Mouse (Mus musculus) testis, postnatal 10 days (tissue): ENCODE data around the gene Asic1.
"Not testable (repeated sequence)": the region's sequence is repeated elsewhere in the genome, so short reads cannot be mapped to it uniquely, and the experiment has no call there.

Experiments used
- DNase-seq: peaks from one replicate; pipeline ENCODE4 v3.0.0; 2021; ENCODE audit warnings: low spot score

Gene Asic1

DNA sequence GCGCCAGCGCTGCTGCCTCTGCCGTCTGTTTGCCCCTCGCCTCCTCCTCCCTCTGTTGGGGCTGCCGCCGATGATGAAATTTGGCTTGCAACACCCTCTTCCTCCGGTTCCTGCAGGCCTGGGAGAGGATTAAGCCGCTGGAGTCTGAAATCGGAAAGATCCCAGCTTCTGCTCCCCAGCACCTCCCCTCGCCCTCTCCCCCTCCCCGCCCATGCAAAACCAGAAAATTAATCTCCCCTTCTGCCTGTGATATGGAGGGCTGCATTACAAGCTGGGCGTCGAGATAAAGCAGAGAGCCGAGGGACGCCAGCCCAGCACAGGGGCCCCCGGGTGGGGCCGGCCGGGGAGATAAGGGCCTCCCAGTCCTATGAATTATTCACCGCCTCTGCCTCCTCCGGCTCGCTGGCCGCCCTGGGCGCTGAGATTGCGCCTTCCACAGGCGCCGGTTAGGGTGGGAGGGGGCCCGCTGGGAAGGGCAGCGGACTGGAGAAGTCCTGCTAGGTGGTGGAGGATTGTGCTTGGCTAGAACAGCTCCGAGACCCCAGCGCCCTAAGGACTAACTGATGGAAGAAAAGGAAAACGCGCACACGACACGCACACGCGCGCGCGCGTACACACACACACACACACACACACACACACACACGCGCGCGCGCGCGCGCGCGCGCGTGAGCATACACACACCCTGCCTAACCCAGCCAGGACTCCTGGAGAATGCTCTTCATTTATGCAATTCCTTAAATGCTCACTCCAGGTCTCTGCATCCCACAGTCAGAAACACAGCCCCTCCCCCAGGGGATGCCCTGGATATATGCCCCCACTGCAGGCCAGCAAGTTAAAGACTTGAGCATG, 5.3 kb upstream of the Asic1 start:
- DNase-seq = peak; percentile 51

DNA sequence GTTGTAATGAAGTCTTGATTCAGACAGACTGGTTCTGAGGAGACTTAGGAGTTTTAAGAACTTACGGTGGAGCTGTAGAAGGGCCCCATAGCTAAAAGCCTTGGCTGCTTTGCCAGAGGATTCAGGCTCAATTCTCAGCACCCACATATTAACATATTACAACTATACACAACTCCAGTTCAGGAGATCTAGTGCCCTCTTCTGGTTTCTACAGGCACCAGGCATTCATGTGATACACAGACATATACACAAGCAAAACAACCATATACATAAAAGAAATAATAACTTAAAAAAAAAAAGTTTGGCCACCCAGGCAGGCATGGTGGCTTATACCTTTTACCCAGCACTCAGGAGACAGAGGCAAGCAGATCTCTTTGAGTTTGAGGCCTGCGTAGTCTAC, 2.6 kb upstream of the Asic1 start:
- DNase-seq = no peak

DNA sequence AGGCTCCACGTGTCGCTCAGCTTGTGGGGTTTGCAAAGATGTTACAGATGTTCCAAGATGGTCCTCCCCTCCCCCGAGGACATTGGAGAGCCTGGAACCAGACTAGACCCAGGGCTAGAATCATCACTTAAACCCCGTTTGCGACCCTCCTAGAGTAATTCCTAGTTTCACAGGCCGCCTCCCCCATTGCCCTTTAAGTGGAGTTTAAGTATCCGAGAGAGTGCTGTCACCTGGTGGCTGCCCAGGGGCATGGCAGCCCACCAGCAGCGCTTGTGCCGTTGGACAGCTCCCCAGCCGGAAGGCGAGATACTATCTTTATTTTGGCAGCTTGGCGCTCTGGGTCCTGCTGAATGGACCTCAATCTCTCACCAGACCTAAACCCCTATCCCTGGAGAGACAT, 1.3 kb upstream of the Asic1 start:
- DNase-seq = peak; percentile 88

DNA sequence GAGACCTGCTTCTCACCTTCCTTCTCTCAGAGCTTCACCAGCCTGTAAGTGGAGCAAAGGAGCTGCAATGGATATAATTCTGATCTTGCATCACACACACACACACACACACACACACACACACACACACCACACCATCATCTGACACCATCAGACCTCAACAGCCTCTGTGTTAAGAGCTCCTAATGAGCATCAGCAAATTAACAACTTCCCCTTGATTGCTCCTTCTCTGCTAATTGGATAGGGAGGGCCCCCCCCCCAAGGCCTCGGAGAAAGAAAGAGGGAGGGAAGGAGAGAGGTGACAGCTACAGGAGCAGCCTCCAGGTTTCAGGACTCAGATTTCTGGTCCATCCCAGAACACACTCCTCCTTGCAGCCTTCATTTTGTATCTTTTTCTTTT, 776 bp upstream of the Asic1 start:
- no peak for DNase-seq

DNA sequence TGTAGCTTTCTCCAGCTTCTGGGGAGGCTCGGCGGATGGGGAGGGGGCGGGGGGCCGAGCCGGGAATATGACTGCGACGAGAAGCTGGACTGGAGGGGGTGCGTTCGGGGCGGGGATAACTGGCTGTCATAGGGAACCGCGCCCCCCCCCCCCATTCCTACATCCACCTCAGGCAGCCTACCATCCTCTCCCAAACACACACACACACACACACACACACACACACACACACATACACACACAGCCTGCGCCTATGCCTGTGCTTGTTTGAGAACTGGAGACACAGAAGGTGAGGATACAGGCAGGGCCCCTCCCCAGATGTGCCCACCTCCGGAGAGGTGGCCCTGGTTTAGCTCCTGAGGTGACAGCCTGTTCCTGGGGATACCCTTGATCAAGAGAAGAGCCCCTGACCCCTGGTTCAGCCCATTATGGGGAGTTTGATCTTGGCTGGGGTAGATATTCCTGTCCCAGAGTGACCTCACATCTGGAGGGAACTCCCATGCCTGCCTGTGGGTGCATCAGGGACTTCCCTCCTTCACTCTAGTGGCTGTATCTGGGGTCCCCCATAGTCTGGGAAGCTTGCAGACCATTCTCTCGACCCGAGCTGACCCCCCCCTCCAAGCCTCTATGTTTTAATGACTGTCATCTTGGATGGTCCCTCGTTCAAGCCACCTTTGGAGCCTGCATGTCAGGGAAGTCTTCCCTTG, 949 bp downstream of the Asic1 start:
- DNase-seq = no peak

DNA sequence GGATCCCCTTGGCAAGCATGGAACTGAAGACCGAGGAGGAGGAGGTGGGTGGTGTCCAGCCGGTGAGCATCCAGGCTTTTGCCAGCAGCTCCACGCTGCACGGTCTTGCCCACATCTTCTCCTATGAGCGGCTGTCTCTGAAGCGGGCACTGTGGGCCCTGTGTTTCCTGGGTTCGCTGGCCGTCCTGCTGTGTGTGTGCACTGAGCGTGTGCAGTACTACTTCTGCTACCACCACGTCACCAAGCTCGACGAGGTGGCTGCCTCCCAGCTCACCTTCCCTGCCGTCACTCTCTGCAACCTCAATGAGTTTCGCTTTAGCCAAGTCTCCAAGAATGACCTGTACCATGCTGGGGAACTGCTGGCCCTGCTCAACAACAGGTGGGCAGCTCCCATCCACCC, 1.6 kb downstream of the Asic1 start:
- no peak for DNase-seq

DNA sequence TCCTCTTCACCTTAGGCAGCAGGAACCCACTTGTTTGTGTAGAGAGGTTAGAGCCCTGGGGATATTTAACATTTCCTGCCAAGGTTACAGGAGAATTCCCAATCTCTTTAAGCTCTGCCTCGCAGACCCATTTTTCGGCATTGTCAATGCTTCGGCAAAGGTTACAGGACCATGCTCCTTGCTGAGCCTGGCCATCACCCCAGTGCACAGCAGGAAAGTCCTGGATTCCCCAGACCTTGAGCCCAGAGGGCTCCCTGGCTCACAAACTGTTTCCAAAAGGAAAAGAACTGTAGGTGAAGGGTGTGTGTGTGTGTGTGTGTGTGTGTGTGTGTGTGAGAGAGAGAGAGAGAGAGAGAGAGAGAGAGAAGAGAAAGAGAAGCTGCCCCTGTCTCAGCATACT, 4.7 kb downstream of the Asic1 start:
- DNase-seq = no peak

DNA sequence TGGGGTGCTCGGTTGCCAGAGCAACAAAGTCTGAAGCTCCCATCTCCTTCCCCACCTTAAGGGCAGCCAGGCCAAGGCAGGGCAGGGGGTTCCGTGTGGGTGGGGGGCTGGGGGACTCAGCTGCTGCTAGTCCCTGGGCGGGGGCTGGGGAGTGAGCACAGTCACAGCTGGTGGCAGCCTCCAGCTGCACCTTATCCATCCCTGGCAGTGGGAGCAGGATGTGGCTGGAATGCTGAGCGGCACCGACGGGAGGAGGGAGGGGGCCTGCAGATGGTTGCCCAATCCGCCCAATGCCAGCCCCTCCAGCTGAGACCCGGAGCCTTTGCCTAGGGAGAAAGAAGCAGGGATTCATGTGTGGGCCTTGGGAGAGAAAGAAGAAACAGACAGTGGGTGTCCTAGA, 6.9 kb downstream of the Asic1 start:
- no peak for DNase-seq

DNA sequence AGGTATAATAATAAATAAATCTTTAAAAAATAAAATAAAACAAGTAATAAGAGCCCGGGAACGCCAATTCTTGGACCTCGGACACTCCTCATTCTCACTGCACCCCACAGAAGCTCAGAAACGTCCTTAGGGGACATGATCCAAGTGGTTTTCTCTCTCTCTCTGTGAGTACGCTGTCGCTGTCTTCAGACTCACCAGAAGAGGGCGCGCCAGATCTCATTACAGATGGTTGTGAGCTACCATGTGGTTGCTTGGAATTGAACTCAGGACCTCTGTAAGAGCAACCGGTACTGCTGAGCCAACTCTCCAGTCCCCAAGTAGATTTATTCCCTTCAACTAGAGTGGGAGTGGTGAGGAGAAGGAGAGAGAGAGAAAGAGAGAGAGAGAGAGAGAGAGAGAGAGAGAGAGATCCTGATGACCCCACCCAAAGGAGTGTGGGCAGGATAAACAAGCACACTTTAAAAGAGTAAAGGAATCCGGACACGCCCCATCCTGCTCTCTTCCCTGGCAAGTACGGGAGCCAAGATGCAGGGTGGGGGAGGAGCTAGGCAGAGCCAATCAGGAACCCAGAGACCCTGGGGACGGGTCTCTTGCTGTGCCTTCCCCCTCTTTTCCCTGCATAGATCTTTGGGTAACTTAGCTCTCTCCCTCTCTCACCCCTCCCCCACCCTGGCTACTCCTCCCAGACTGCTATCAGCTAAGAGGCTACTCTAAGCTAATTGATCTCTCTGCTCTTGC, 8.1 kb downstream of the Asic1 start:
- peak; percentile 68 for DNase-seq

DNA sequence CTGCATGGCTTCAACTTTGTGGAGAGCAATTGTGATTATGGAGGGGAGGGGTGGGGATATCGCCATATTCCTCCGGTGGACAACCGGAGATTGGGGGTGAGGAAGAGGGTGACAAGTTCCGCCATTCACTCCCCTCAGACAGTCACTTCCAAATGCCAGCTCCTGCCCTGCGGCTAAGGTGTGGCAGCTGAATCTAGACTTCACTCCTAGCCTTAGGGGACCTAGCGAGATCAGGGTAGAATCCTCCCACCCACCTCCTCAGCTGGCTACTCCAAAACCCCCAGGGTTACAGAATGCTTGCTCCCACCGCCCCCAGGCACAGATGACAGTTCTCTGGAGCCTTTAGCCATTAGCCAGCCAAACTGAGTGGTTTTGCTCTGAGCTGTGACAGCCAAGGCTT, 8.8 kb downstream of the Asic1 start:
- DNase-seq = no peak

DNA sequence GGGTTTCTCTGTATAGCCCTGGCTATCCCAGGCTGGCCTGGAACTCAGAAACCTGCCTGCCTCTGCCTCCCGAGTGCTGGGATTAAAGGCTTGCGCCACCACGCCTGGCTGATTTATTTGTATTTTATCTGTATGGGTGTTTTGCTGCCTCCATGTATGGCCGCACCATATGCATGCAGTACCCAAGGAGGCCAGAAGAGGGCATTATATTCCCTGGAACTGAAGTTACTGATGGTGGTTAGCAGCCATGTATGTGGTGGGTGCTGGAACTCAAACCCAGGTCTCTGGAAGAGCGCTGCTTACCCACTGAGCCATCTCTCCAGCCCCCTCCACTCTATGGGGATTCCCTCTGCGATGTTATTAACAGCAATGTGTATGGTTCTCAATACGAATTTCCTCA, 12.7 kb downstream of the Asic1 start:
- DNase-seq = no peak

DNA sequence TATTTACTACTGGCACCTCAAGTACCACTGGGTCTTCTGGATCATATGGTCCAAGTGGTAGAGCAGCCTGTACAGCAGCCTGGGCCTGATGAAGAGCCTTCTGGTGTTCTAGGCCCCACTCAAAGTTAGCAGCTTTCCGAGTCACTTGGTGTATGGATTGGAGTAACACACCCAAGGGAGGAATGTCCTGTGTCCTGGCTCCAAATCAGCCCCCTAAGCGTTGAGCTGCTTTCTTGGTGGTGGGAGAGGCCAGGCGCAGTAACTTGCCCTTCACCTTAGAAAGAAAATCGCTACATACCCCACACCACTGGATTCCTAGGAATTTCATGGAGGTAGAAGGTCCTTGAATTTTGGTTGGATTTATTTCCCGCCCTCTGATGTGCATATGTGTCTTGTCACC, 14.0 kb downstream of the Asic1 start:
- DNase-seq = no peak

DNA sequence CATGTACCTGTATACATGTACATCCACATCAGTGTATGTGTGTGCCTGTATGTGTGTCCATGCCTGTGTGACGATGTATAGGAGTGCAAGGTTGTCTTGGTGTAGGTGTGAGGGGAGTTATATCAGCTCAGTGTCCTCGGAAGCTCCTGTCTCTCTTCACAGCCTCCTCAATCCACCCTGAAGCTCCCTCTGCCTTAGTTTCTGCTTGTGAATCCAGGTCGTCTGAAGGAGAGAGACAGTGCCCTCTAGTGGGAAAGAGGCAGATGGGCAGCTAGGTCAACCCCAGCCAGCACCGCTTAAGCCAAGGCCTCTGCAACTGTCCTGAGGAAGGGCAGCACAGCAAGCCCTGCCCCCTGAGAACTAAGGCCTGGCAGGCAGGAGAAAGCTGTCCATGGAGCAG, 18.5 kb downstream of the Asic1 start:
- DNase-seq = peak; percentile 67

DNA sequence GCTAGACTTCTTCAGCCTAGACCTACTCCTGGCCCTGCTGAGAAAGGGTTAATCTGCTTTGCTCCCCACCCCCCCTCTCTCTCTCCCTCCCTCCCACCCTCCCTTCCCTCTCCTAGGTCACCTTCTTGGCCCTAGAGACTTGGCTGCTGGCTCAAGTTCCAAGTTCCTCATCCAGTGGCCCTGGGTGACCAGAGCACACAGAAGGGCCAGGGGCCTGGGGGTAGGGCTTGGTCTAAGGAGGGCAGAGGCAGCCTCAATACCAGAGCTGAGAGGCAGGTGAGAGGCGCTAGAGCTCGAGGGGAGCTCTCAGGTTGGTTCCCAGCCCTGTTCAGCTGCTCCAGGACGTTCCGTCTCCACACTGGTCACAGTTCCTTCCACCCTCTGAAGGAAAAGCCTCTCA, 20.8 kb downstream of the Asic1 start:
- DNase-seq = no peak

DNA sequence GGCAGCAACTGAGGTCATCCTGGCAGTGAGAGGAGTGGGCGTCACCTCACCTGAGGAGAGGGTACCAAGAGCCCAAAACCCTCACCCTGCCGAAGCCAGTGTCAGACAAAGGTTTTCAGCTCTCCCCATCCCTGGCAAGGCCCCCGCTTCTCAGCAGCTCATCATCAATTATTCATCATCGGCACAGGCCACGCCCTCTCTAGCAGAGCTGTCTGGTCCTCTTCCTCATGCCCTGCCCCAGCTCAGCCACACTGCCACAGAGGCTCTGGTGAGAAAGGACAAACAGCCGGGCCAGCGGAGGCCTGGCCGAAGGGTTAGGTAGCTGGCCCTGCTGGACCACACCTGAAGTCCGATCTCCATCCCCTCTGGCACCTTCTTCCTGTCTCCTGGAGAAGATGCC, 21.8 kb downstream of the Asic1 start:
- DNase-seq = no peak

DNA sequence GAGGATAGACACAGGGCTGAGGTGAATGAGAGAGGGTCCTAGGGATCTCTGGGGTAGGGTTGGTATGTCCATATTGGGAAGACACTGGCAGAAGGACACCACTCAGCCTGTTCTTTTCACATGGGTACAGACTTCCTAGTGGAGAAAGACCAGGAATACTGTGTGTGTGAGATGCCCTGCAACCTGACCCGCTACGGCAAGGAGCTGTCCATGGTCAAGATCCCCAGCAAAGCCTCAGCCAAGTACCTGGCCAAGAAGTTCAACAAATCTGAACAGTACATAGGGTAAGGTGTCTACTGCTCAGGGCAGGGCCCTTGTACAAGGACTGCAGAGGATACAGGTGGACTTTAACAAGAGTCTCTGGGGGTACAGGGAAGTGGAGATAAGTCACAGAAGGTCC, 27.1 kb downstream of the Asic1 start:
- no peak for DNase-seq

DNA sequence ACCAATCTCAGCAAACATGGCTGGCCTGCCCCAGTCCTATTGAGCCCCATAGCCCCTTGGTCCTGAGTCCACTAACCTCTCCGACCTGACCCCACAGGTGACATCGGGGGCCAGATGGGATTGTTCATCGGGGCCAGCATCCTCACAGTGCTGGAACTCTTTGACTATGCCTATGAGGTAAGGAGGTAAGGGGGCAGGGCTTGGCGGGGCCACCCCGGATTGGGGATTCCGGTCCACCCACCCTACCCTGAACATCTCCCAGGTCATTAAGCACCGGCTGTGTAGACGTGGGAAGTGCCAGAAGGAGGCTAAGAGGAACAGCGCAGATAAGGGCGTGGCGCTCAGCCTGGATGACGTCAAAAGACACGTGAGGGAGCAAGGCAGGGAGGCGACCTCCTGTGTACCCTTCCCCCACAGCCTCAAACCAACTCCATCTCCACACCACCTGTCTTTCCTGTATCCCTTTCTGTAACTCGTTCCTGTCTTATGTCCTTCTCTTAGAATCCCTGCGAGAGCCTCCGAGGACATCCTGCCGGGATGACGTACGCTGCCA, 28.4 kb downstream of the Asic1 start:
- DNase-seq = no peak

DNA sequence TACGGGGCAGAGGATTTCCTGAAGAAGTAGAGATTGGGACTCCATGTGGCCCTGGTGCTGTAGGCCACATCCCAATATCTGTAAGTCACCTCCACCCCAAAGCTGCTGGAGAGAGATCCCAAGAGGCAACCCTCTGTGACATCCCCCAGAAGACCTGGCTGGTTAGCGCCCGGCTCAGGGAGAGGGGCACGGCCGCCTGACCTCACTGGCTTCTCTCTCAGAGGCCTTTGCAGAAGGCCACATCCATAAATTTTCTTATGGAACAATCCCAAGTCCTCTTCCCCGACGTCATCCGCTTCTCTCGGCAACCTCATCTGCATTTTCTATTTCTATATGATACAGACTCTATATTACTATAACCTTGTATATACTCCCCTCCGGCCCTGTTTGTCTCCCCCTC, 29.5 kb downstream of the Asic1 start:
- DNase-seq = no peak

DNA sequence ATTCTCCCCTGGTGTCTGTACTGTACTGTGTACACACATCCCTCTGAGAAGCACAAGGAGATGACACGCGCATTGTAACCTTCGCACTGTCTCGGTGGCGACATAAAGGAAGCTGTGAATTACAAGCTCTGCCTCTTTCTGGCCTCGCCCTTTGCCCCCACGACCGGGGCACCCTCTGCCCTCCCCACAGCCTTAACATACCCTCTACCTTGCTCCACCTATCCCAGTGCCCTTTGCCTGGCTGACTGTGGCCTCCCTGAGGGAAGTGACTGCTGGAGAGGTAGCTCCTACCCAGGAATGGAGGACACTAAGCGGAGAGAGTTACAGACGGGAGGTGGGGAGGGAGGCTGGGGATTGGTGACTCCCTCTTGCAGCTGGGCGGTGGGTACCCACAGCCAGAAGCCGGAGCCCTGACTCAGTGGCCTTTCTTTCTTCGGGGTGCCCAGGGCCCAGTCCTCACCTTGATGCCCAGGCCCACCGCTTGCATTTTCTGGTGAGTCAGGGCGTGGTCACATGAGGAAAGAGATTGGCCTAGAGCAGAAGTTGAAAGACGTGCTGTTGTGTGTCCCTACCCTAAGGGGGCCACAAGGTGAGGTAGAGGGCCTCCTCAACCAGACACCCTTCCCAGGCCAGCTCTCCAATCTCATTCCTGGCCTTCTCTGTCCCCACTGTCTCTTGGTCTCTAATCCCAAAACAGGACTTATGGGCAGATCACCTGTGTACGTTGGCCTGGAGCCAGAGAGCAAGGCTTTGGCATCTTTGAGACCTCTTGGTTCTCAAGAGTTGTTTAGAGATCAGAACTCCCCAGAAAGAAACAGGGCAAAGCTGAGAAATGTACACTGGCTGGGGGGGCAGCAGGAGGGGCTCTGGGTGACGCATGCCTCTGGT, 30.3 kb downstream of the Asic1 start:
- no peak for DNase-seq

DNA sequence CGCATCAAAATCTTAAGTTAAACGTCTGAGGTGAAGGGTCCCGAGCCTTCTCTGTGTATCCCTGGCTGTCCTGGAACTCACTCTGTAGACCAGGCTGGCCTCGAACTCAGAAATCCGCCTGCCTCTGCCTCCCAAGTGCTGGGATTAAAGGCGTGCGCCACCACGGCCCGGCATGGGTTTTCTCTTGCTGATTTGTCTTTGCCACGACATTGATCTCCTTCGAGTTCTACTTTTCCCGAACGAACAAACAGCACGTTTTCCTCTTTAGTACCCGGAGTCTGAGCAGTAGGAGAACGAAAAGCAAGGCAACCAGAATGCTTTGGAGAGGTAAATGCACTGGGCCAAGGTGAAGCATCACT, 31.5 kb downstream of the Asic1 start:
- DNase-seq = not testable (repeated sequence)

DNA sequence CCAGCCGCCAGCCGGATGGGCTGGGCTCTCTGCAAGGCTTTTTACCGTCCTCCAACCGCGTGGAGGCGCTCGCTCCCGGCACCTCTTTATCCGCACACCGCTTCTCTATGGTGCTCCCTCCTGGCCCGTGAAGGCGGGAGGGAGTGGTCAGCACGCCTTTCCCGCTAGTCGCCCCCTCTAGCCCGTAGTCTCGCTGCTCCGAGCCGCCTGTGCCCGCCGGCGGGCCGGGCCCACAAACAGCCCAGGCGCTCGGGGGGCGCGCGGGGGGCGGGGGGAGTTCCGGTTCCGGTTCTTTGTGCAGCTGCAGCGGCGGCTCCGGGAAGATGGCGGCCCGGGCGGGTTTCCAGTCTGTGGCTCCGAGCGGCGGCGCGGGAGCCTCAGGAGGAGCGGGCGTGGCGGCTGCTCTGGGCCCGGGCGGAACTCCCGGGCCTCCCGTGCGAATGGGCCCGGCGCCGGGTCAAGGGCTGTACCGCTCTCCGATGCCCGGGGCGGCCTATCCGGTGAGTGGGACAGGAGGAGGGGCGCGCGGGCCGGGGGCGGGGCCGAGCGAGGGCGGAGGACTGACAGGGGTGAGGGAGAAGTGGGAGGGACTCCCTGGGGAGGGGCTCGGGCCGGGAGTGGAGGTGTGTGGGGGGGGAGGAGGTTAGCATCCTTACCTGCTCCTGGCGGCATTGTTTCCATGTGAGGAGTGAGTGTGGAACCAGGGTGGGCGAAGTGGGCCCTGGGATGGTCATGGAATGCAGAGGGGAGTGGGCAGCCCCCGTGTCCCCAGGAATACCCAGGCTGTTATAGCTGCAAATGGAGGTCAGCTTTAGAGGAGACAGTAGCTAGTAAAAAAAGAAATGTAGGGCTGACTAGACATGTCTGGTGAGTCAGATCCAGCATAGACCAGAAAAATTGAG, 32.1 kb downstream of the Asic1 start, which contains the start of gene Smarcd1:
Gene Smarcd1, plus strand, starts transcription at position 131 of the 902 bp plus-strand sequence.
- peak; percentile 98 for DNase-seq
